Comparison of ENCODE assay signal across 8 mouse cellular contexts in the genomic region with DNA sequence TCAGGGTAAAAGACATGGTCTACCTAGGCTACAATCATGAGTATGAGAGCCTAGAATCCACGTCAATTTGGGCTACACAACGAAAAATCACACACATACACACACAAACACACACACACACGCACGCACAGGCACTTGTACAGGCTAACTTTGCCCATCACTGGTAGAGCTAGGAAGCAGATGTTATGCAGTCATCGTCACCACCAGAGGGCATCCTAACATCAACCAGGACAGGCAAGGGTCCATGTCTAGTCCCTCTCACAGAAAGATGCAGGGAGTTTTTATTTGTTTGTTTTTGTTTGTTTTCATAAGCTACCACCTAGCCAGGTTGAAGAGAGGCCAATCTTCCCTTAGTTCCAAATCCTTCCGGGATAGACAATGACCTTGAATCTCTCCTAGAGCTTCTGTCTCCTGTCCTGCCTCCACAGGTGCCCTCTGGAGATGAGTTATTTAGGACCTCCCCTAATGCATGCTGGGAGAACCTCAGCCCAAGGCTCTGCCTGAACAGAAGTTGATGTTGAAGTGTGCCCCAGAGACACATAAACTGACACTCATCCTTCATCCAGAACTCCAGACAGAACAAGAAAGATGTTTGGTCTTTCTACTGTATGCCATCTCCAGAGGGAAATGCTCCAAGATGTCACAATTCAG. TPM values are rescaled to one million over a fixed set of nuclear protein-coding genes. Genes with fewer than 3 reads are reported as not detected.
DNase-seq lines count a peak whose midpoint lies in the region; ATAC-seq and TF ChIP-seq lines count a peak whose summit lies in the region.

No protein-coding gene starts in this region.

- peaks cover 5% of the 10 kb centered on the region for H3K27me3 ChIP-seq in G1E (ENCODE audit: insufficient read depth, low read length)
- H3K27me3 ChIP-seq in forebrain, embryonic 15.5 days = no peaks in the 10 kb centered on the region
- H3K27me3 ChIP-seq in midbrain, embryonic 16.5 days (ENCODE audit: control insufficient read depth, insufficient read depth, low read depth, low read length) = no peaks in the 10 kb centered on the region

- H3K4me1 ChIP-seq in G1E (ENCODE audit: insufficient read depth, low read depth, low read length) = no peaks in the 10 kb centered on the region
- no peaks in the 10 kb centered on the region for H3K4me1 ChIP-seq in forebrain, embryonic 15.5 days
- H3K4me1 ChIP-seq in midbrain, embryonic 16.5 days (ENCODE audit: control insufficient read depth, insufficient read depth, low read length) = no peaks in the 10 kb centered on the region

- peak; percentile 23; the same call in 1 of the 2 replicates for TF ChIP-seq CTCF in G1E (IDR thresholded peaks at IDR 0.05; ENCODE audit: low read depth, low read length)

- 16% methylated on average over 6 of the region's 6 CpGs for WGBS in forebrain, embryonic 15.5 days
- 24% methylated on average over 6 of the region's 6 CpGs for WGBS in midbrain, embryonic 16.5 days

- no peak overlapping the region for H3K27ac ChIP-seq in forebrain, embryonic 15.5 days (replicated peaks)
- H3K27ac ChIP-seq in midbrain, embryonic 16.5 days (ENCODE audit: low read length) = no peak overlapping the region

- intact Hi-C loops in left cerebral cortex, postnatal 25 days (cut with DNase I) = loop anchor here (1.0 to 2.0 kb wide), 3 partner anchors 77 to 258 kb away; no protein-coding TSS in a partner anchor

- no peak overlapping the region for H3K9ac ChIP-seq in forebrain, embryonic 15.5 days (replicated peaks)
- H3K9ac ChIP-seq in midbrain, embryonic 16.5 days (ENCODE audit: low read depth, low read length) = no peak overlapping the region

- no peak overlapping the region for H3K4me2 ChIP-seq in forebrain, embryonic 15.5 days (replicated peaks)
- H3K4me2 ChIP-seq in midbrain, embryonic 16.5 days (ENCODE audit: low read length) = no peak overlapping the region

- H3K9me3 ChIP-seq in G1E (replicated peaks) = peaks cover 2% of the 10 kb centered on the region; the same call in 1 of the 2 replicates
- H3K9me3 ChIP-seq in forebrain, embryonic 15.5 days = no peaks in the 10 kb centered on the region; the same call in 1 of the 2 replicates
- H3K9me3 ChIP-seq in midbrain, embryonic 16.5 days (replicated peaks; ENCODE audit: control insufficient read depth, low read length, poor library complexity, severe bottlenecking) = no peaks in the 10 kb centered on the region

- DNase-seq in 3134 (ENCODE audit: extremely low read depth, insufficient read length, low spot score) (peak; percentile 34), G1E (ENCODE audit: low spot score) (peak; percentile 26)
- DNase-seq in cerebellum, adult 11-12 months = peak; percentile 24
- peak; percentile 87 for DNase-seq in induced T-regulatory cell, adult 2 months (ENCODE audit: low read depth)
- peak; percentile 73 to 74 for DNase-seq in left cerebral cortex, postnatal 25 days (ENCODE audit: low spot score in 2 of 2)
- peak; percentile 49 for DNase-seq in telencephalon, adult 2 months (ENCODE audit: low read depth, low spot score)

- H3K36me3 ChIP-seq in G1E (replicated peaks) = no peaks in the 10 kb centered on the region
- no peaks in the 10 kb centered on the region for H3K36me3 ChIP-seq in forebrain, embryonic 15.5 days
- H3K36me3 ChIP-seq in midbrain, embryonic 16.5 days (ENCODE audit: control insufficient read depth, insufficient read depth, low read length) = no peaks in the 10 kb centered on the region

- no peak overlapping the region for H3K4me3 ChIP-seq in G1E (ENCODE audit: low read depth, low read length)
- no peak overlapping the region for H3K4me3 ChIP-seq in forebrain, embryonic 15.5 days
- no peak overlapping the region for H3K4me3 ChIP-seq in midbrain, embryonic 16.5 days (ENCODE audit: low read depth, low read length)

- no peak for ATAC-seq in G1E (ENCODE audit: extremely low read depth, insufficient number of reproducible peaks, low FRiP score, poor library complexity, severe bottlenecking)
- ATAC-seq in forebrain, embryonic 15.5 days (replicated peaks) = peak; percentile 91; the same call in 1 of the 2 replicates
- ATAC-seq in midbrain, embryonic 16.5 days = peak; percentile 87

RNA-seq across cellular contexts. Expression of gene Prnd, which starts 32.0 kb away (rescaled TPM):
- total RNA-seq in G1E (2014; fragmentation: Nextera tagmentation) = not detected in 2 replicates
- 0.05 and 0.12 TPM in 2 replicates for total RNA-seq in G1E (2017)
- polyA plus RNA-seq in G1E (2012) = not detected in 2 replicates
- 10.0 and 12.4 TPM in 2 replicates for polyA plus RNA-seq in forebrain, embryonic 15.5 days (2015; fragmentation: Nextera tagmentation; extraction: Ambion mirVana)
- not detected for total RNA-seq in left cerebral cortex, postnatal 25 days (2021)
- polyA plus RNA-seq in midbrain, embryonic 16.5 days (2015; fragmentation: Nextera tagmentation; extraction: Ambion mirVana) = 8.0 and 10.7 TPM in 2 replicates

RNA-seq across cellular contexts. Expression of gene Rassf2, which starts 47.4 kb away (rescaled TPM):
- 0.30 TPM in 1 of 2 replicates, not detected in the other for total RNA-seq in G1E (2014; fragmentation: Nextera tagmentation)
- 1.1 and 1.2 TPM in 2 replicates for total RNA-seq in G1E (2017)
- 0.03 and 0.11 TPM in 2 replicates for polyA plus RNA-seq in G1E (2012)
- polyA plus RNA-seq in forebrain, embryonic 15.5 days (2015; fragmentation: Nextera tagmentation; extraction: Ambion mirVana) = 26.2 and 26.8 TPM in 2 replicates
- 10 to 100 TPM; 36.1 to 38.7 TPM for total RNA-seq in left cerebral cortex, postnatal 25 days (2021)
- 24.2 and 28.9 TPM in 2 replicates for polyA plus RNA-seq in midbrain, embryonic 16.5 days (2015; fragmentation: Nextera tagmentation; extraction: Ambion mirVana)

Comparison
In these comparisons a context has a peak if more than half of its experiments do, and no peak if none do; other contexts are left out.
1. DNase-seq: peak in every context shown above with its lines; median percentile 87 in induced T-regulatory cell, adult 2 months; 74 in left cerebral cortex, postnatal 25 days; 49 in telencephalon, adult 2 months; 34 in 3134; 26 in G1E; 24 in cerebellum, adult 11-12 months.
2. RNA of gene Rassf2, which starts 47.4 kb away (polyA plus RNA-seq): 24.2 to 28.9 TPM in midbrain, embryonic 16.5 days and 26.2 to 26.8 TPM in forebrain, embryonic 15.5 days; 0.03 to 0.11 TPM in G1E; every median in the first group is over 10 times any median in the second.